Mouse (Mus musculus): ENCODE data around the gene Rab30. TPM values are rescaled to one million over a fixed set of nuclear protein-coding genes. Genes with fewer than 3 reads are reported as not detected.

Gene Rab30
- polyA plus RNA-seq, 1 experiment, result 38.7 TPM

DNA sequence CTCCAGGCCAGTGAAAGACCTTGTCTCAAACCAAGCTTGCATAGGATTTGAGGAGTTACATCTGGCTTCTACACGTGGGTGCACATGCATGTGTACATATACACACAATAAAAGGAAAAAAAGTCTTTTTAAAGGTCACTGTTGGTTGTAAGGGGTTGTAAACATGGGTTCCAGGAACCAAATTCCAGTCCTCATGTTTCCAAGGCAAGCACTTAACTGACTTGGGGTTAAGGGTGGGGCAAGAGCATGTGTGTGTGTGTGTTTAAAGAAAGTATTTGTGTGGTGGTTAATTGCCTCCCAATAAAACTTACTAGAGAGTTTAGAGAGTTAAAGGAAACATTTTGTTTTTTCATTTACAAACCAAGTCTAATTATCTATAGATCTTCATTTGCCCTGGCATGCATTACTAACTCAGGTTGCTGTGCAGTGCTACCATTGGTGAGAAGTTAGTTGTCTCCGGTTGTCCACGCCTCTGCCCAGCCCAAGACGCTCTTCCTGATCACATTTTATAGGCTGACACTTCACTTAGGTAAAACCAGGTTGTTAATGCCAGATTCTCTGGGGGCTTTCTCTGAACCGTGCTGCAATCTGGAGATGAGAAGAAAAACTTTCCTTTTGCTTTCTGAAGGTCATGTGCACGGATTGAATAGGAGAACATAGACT lies 143.7 kb downstream of the Rab30 start:
- Histone ChIP-seq H3K4me1 (ENCODE audit: control insufficient read depth, insufficient read depth, low read length) (no peaks in the 10 kb centered on the region), H3K4me3 (ENCODE audit: insufficient read depth, low read length) (no peak overlapping the region), H3K27ac (ENCODE audit: insufficient read depth, low read length) (no peak overlapping the region)
- TF ChIP-seq CTCF (IDR thresholded peaks at IDR 0.05; ENCODE audit: borderline replicate concordance, insufficient read depth, low read length) (no peak), POLR2A (IDR thresholded peaks at IDR 0.05; ENCODE audit: low read depth, low read length) (no peak)

DNA sequence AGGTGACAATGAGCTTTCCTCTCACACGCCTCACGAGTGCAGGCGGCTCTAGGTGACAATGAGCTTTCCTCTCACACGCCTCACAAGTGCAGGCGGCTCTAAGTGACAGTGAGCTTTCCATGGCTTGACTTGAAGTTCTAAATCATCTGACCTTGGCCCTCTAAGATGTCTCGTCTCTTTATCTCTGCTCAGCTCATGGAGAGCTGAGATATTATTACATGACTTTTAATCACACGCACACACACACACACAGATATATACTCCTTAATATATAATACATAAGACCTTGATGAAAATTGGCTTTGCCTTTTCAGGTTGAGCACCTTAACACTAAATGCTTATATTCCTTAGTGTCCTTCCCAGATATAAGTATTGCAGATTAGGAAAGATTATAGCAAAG lies 145.4 kb downstream of the Rab30 start:
- Histone ChIP-seq H3K4me3 (ENCODE audit: insufficient read depth, low read length) (no peak overlapping the region), H3K4me1 (ENCODE audit: control insufficient read depth, insufficient read depth, low read length) (no peaks in the 10 kb centered on the region; the same call in 1 of the 2 replicates), H3K27ac (ENCODE audit: insufficient read depth, low read length) (no peak overlapping the region)
- TF ChIP-seq CTCF (IDR thresholded peaks at IDR 0.05; ENCODE audit: borderline replicate concordance, insufficient read depth, low read length) (no peak), POLR2A (IDR thresholded peaks at IDR 0.05; ENCODE audit: low read depth, low read length) (no peak)

DNA sequence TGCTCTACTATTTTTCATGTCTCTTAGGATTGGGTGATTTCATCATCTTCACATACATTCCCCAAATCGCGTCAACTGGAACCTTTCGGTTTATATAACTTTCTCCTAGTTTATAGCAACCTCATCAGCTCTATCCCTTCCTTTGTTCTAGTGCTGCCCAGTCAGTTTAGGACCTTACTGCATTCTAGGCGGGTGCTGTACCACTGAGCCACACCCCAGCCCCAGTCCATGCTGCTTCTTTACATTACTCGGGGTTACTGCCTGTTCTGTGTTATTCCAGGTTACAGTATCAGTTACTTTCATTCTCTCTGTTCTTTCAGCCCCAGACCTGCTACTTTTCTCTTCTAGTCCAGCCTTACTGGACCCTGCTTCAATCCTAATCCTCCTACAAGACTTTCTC lies 145.8 kb downstream of the Rab30 start:
- H3K27ac ChIP-seq (ENCODE audit: insufficient read depth, low read length), result no peak overlapping the region
- H3K4me3 ChIP-seq (ENCODE audit: insufficient read depth, low read length), result no peak overlapping the region
- TF ChIP-seq POLR2A (IDR thresholded peaks at IDR 0.05; ENCODE audit: low read depth, low read length) (no peak), CTCF (IDR thresholded peaks at IDR 0.05; ENCODE audit: borderline replicate concordance, insufficient read depth, low read length) (no peak)
- no peaks in the 10 kb centered on the region; the same call in 1 of the 2 replicates for H3K4me1 ChIP-seq (ENCODE audit: control insufficient read depth, insufficient read depth, low read length)

DNA sequence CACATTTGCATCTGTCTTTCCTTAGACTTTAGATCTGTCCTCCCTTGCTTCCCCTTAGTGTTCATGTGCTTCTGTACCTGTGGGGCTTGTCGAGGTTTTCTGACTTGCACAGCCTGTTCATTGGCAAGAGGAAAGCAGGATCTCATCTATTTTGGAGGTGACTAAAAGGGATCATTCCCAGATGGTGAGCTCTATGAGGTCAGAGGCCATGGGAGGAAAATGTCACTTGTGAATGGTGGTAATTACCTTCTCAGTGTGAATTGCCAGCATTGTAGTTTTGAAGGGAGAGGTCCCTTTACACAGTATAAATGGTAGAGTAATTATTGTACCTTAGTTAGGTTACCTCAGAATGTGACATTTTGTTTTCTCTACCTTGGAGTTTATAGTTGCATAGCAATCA lies 148.8 kb downstream of the Rab30 start:
- Histone ChIP-seq H3K27ac (ENCODE audit: insufficient read depth, low read length) (no peak overlapping the region), H3K4me3 (ENCODE audit: insufficient read depth, low read length) (no peak overlapping the region), H3K4me1 (ENCODE audit: control insufficient read depth, insufficient read depth, low read length) (no peaks in the 10 kb centered on the region; the same call in 1 of the 2 replicates)
- TF ChIP-seq POLR2A (IDR thresholded peaks at IDR 0.05; ENCODE audit: low read depth, low read length) (no peak), CTCF (IDR thresholded peaks at IDR 0.05; ENCODE audit: borderline replicate concordance, insufficient read depth, low read length) (no peak)

DNA sequence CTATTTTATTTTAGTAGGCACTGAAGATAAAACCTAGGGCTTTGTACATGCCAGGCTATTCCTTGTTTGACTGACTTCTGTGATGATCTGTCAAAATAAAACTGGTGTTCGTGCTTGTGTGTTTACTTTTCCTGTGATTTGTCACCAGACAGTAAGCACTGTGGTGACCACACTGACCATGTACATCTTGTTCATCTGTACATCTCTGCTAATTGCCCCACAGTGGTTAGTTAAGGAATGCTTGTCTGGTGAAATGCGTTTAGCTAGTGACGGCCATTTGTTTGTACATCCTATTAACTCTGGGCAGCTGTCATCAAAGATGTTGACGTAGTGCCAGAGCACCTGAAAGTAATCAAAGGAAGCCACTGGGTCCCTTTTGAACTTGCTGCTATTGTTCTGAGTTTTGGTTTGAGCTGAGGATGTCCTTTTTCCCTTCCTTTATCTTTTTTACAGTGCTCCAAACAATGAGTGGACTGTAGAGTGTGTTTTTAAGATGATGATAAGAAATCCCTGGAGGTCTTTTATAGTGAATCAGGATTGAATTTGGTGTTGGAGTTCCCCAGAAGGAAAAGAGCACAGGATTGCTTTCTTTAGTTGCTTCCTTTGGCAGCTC lies 149.3 kb downstream of the Rab30 start:
- TF ChIP-seq CTCF (IDR thresholded peaks at IDR 0.05; ENCODE audit: borderline replicate concordance, insufficient read depth, low read length) (no peak), POLR2A (IDR thresholded peaks at IDR 0.05; ENCODE audit: low read depth, low read length) (no peak)
- no peak overlapping the region for H3K4me3 ChIP-seq (ENCODE audit: insufficient read depth, low read length)
- H3K4me1 ChIP-seq (ENCODE audit: control insufficient read depth, insufficient read depth, low read length), result no peaks in the 10 kb centered on the region; the same call in 1 of the 2 replicates
- no peak overlapping the region for H3K27ac ChIP-seq (ENCODE audit: insufficient read depth, low read length)

DNA sequence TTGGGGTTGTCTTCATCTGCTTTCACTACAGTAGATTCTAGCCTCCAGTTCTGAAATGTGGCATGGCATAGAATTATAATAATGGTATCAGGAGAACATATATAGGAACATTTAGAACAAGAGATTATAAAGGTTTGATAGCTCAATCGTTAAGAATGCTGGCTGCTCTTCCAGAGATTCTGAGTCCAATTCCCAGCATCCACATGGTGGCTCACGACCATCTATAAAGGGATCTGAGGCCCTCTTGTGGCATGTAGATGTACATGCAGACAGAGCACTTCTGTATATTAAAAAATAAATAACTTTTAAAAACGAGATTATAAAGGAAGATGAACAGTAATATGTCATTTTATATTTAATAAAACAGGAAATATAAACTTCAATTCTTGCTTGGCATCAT lies 152.1 kb downstream of the Rab30 start:
- no peak for TF ChIP-seq POLR2A (IDR thresholded peaks at IDR 0.05; ENCODE audit: low read depth, low read length)
- TF ChIP-seq CTCF (IDR thresholded peaks at IDR 0.05; ENCODE audit: borderline replicate concordance, insufficient read depth, low read length), result no peak
- Histone ChIP-seq H3K4me1 (ENCODE audit: control insufficient read depth, insufficient read depth, low read length) (no peaks in the 10 kb centered on the region; the same call in 1 of the 2 replicates), H3K27ac (ENCODE audit: insufficient read depth, low read length) (no peak overlapping the region), H3K4me3 (ENCODE audit: insufficient read depth, low read length) (no peak overlapping the region)

Other genes starting within 250 kb of the Rab30 start
- gene Ccdc90b, start 180.5 kb upstream of the Rab30 start, polyA plus RNA-seq (2011; ENCODE audit: insufficient read length, low read depth, missing spikeins), result 33.6 and 38.8 TPM in 2 replicates
- 7.5 and 8.8 TPM in 2 replicates for gene Ankrd42, start 104.5 kb upstream of the Rab30 start, polyA plus RNA-seq (2011; ENCODE audit: insufficient read length, low read depth, missing spikeins)
- gene Pcf11, start 71.7 kb upstream of the Rab30 start, polyA plus RNA-seq (2011; ENCODE audit: insufficient read length, low read depth, missing spikeins), result 33.3 and 33.7 TPM in 2 replicates
- 26.8 and 31.0 TPM in 2 replicates for gene Ddias, start 132.6 kb downstream of the Rab30 start, polyA plus RNA-seq (2011; ENCODE audit: insufficient read length, low read depth, missing spikeins)
- gene Prcp, start 132.9 kb downstream of the Rab30 start, polyA plus RNA-seq (2011; ENCODE audit: insufficient read length, low read depth, missing spikeins), result 73.0 and 77.9 TPM in 2 replicates